ENCODE assay signal across 9 mouse cellular contexts in genomic region chr8:47218536-47218935, GRCm38 (mm10).
DNase-seq lines count a peak whose midpoint lies in the region; ATAC-seq lines count a peak whose summit lies in the region.
"Had no signal": no experiment of that assay in that cellular context is flagged by ENCODE, and none has a peak within 500 bp of the region (broad histone marks: within the 10 kb centered on the region; RNA-seq: fewer than 3 reads in every experiment).

No protein-coding gene starts in this region.

- WGBS in forebrain, embryonic 12.5 days: 23% methylated on average over 6 of the region's 6 CpGs
- 26% methylated on average over 6 of the region's 6 CpGs for WGBS in hindbrain, embryonic 16.5 days

- no peak overlapping the region for H3K9ac ChIP-seq in forebrain, embryonic 12.5 days
- H3K9ac ChIP-seq in hindbrain, embryonic 16.5 days (ENCODE audit: low read depth, low read length): peak overlapping the region; percentile 57
- H3K9ac ChIP-seq: lung, embryonic 14.5 days had no signal

- H3K27ac ChIP-seq in forebrain, embryonic 12.5 days: peak overlapping the region; percentile 63
- H3K27ac ChIP-seq in hindbrain, embryonic 16.5 days (ENCODE audit: low read depth, low read length): peak overlapping the region; percentile 78

- 0 out of 2 replicates have a peak, but pooled peaks cover 4% of the 10 kb centered on the region for H3K36me3 ChIP-seq in forebrain, embryonic 12.5 days (replicated peaks)
- no peaks in the 10 kb centered on the region for H3K36me3 ChIP-seq in hindbrain, embryonic 16.5 days (ENCODE audit: control insufficient read depth, insufficient read depth, low read length)

- peaks cover 49% of the 10 kb centered on the region for H3K4me1 ChIP-seq in forebrain, embryonic 12.5 days
- H3K4me1 ChIP-seq in hindbrain, embryonic 16.5 days (ENCODE audit: control insufficient read depth, insufficient read depth, low read depth, low read length): peaks cover 23% of the 10 kb centered on the region

- no peak overlapping the region for H3K4me3 ChIP-seq in forebrain, embryonic 12.5 days (replicated peaks)
- H3K4me3 ChIP-seq in hindbrain, embryonic 16.5 days (ENCODE audit: low read length): no peak overlapping the region

- ATAC-seq in forebrain, embryonic 12.5 days (ENCODE audit: low FRiP score): 0 out of 2 replicates have a peak, but pooled peaks have one; percentile 37
- ATAC-seq in hindbrain, embryonic 16.5 days: peak; percentile 29

- no peak overlapping the region for H3K4me2 ChIP-seq in forebrain, embryonic 12.5 days
- peak overlapping the region; percentile 41 for H3K4me2 ChIP-seq in hindbrain, embryonic 16.5 days (ENCODE audit: low read length)
- H3K4me2 ChIP-seq: lung, embryonic 14.5 days had no signal

- no peaks in the 10 kb centered on the region for H3K27me3 ChIP-seq in forebrain, embryonic 12.5 days
- H3K27me3 ChIP-seq in hindbrain, embryonic 16.5 days (replicated peaks; ENCODE audit: control insufficient read depth, insufficient read depth, low read length): no peaks in the 10 kb centered on the region

- H3K9me3 ChIP-seq in forebrain, embryonic 12.5 days: no peaks in the 10 kb centered on the region
- H3K9me3 ChIP-seq in hindbrain, embryonic 16.5 days (ENCODE audit: control insufficient read depth, low read length): no peaks in the 10 kb centered on the region

- peak; percentile 7 to 43 for DNase-seq in urinary bladder, postnatal 36 days (ENCODE audit: low spot score in 2 of 2)
- DNase-seq in urinary bladder, postnatal 4 days (ENCODE audit: low spot score in 2 of 2): no peak
- no peak for DNase-seq in spleen, postnatal 4 days (ENCODE audit: low spot score in 2 of 2)
- DNase-seq in spleen, postnatal 10 days (ENCODE audit: low spot score in 2 of 2): no peak
- DNase-seq in kidney, postnatal 4 days: no peak
- DNase-seq: kidney, adult 9 months; lung, embryonic 14.5 days had no signal

Comparison
In these comparisons a context has a peak if more than half of its experiments do, and no peak if none do; other contexts are left out.
1. DNase-seq: peak in urinary bladder, postnatal 36 days (2 of 2); none in urinary bladder, postnatal 4 days (0 of 2), spleen, postnatal 4 days (0 of 2), spleen, postnatal 10 days (0 of 2) and kidney, postnatal 4 days (0 of 2).